Mouse (Mus musculus) B cell, adult 2 months (primary cell): ENCODE results near the gene Gm17693.
"Not testable (repeated sequence)": the region's sequence is repeated elsewhere in the genome, so short reads cannot be mapped to it uniquely, and the experiment has no call there.

Experiments used
- DNase-seq, 2 experiments: peaks; one replicate each; pipeline ENCODE4 v3.0.0; 2022

The Gm17693 gene

DNA sequence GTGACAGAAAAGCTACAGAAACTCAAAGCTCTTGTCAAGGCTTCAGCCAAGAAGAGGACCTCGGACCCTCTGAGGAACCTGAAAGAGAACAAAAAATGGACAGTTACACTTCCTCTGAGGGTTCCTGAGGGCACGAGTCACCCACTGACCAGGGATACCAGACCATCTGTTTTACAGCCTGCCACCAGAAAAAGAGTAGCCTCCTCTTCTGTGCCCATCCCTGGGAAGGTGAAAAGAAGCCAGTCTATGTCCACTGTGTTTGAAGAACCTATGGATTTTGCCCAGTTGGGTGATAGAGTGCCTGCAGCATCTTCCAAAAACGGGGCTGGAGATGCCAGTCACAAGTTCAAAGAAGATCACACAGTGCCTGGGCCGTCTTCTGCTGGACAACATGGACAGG, at the start of gene Gm17693:
Gene Gm17693, plus strand, starts transcription at position 301 of the 400 bp plus-strand sequence.
- DNase-seq = not testable (repeated sequence)
